Mouse (Mus musculus) liver, embryonic 14.5 days (tissue): ENCODE data around the gene Kazn.

ENCODE experiments used
- CTCF ChIP-seq: IDR thresholded peaks from 2 replicates; pipeline ENCODE4 v1.5.1; 2016; ENCODE audit warnings: antibody characterized with exemption, low read depth, control low read depth
- EP300 ChIP-seq: IDR thresholded peaks from 2 replicates; pipeline ENCODE4 v1.6.1; 2016; ENCODE audit warnings: antibody characterized with exemption, low read depth

DNA sequence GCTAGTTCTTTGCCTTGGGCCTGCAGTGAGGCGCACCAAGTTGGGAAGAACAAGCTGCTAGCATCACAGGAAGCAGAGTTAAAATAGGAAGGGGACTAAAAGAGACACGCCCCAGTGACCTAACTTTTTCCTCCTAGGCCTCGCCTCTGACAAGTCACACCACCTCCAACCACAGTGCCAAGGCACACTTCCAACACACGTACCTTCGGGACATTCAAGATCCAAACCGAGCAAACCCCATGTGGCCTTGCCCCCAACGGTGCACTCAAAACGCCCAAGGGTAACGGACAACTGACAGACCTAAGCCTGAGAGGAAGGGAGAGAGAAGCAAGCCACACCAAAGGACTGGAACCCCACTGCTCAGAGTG, 53.7 kb downstream of the Kazn start:
- TF ChIP-seq CTCF, result no peak
- no peak for TF ChIP-seq EP300
